Mouse (Mus musculus) heart, adult 2 months (tissue): ENCODE data around the gene Gjb3.

Source experiments
- CTCF ChIP-seq: fragments of 200-600 bp; IDR thresholded peaks from 2 replicates; pipeline ENCODE4 v1.8.1; 2022; ENCODE audit warnings: antibody characterized with exemption, mild to moderate bottlenecking, moderate library complexity
- EP300 ChIP-seq: fragments of 200-500 bp; IDR thresholded peaks from 2 replicates; pipeline ENCODE4 v1.6.1; 2011; ENCODE audit warnings: low read depth, low read length, control low read depth; ENCODE audit not compliant: insufficient read depth
- POLR2A ChIP-seq: fragments of 200-500 bp; IDR thresholded peaks from 2 replicates; pipeline ENCODE4 v1.6.1; 2011; ENCODE audit warnings: mild to moderate bottlenecking, low read depth, low read length, control low read depth; ENCODE audit not compliant: insufficient read depth

DNA sequence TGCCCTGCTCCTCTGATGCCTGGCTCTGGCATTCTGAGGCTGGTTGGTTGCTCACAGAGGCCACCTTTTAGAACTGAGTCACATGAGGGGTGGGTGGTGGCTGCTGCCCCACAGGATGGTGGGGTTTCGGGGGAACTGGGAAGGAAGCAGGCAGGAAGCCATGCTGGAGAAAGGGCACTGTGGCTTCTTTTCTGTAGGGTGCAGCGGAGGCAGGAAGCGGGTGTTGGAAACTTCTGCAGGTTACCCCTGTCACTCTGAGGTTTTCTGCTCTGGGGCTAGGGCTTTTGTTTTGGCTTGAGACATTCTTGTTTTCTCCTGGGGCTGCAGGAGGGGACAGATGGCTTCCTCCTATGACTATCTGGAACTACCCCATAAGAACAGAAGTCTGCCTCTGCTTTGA lies 31.9 kb upstream of the Gjb3 start:
- TF ChIP-seq EP300 (no peak), POLR2A (no peak), CTCF (no peak)
